Mouse (Mus musculus): ENCODE data around the gene Snx17.
A peak's percentile ranks its signal among the peaks of the same experiment; 100 is the strongest.
"Not testable (repeated sequence)": the region's sequence is repeated elsewhere in the genome, so short reads cannot be mapped to it uniquely, and the experiment has no call there.

Snx17 gene

DNA sequence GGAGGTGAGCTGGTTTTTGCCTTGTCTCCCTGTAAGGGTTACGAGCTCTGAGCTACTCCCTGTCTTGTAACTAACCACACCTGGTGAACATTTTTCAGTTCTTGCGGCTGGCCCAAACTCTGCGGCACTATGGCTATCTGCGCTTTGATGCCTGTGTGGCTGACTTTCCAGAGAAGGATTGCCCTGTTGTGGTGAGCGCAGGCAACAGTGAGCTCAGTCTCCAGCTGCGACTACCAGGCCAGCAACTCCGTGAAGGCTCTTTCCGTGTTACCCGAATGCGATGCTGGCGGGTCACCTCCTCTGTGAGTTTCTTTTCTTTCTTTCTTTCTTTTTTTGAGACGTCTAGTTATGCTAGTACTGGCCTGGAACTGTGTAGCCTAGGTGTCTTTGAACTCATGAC lies 4.0 kb downstream of the Snx17 start:
- DNase-seq (ENCODE audit: low spot score): no peak

- no peak for DNase-seq (ENCODE audit: low spot score)
Measured at GRCm38 (mm10) chr5:31198170-31198569, 5.1 kb downstream of the Snx17 start.

DNA sequence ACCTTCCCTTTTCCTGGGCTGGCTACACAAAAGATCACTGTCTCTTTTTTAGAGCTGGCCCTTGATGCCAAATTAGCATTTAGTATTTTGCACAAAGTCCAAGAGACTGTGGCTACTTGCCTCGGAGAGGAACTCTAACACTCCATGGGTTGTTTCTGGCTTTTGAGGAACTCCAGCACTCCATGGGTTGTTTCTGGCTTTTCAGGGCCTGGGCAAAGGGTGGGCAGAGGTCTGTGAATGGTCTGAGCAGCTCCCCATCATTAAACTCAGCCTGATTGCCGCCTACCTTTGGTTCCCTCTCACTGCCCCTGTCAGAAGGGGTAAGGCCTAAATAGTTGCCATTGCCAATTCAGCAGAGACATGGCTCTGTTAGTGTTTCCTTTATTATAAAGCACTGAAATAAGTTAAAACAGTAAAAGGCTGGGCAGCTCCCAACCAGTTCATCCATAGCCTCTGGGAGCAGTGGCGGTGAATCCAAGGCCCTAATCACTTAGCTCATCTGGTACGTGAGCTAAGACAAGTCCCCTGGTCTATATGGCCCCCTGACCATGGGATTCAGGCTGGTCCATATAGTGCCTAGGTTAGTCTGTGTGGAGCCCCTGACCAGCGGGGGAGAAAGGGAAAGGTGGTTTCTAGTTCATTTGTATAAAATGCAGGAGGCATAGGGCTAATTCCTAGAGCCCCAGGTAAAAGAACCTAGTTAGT lies 5.7 kb downstream of the Snx17 start:
- no peak for DNase-seq (ENCODE audit: low spot score)

DNA sequence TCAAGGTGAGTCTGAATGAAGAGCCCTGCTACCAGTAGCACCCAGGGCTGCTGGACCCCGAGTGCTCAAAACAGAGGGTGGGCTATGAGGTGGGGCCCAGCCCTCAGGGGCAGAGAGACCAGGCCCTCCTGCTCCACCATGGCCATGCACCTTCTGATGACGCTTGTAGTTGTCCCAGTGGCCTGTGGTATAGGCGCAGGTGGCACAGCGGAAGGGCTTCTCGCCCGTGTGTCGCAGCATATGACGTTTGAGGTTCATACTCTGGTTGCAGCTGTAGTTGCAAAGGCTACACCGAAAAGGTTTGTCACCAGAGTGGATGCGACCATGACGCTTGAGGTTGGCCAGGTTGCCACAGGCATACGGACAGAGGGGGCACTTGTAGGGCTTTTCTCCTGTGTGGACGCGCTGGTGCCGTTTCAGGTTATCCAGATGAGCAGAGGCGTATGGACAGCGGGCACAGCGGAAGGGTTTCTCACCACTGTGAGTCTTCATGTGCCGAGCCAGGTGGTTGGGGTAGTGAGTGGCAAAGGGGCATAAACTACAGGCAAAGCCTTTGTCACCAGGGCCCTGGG lies 6.4 kb downstream of the Snx17 start:
- no peak for DNase-seq (ENCODE audit: low spot score)

DNA sequence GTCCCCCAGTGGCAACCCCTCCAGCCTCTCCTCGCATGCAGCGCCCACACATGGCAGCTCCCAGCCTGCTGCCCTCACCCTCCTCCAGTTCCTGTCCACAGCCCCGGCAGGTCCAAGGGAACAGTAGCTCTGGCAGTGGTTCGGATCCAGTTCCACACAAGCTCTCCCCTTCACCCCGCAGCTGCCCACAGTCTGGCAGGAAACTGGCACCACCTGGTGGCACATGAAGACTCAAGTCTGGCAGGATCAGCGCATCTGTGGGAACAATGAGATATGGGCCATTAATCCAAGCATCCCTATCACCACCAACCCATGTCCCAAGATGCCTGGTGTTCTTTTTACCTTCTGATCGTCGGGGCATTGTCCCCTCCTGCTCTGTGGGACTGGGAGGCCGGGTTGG lies 6.9 kb downstream of the Snx17 start:
- no peak for DNase-seq (ENCODE audit: low spot score)

DNA sequence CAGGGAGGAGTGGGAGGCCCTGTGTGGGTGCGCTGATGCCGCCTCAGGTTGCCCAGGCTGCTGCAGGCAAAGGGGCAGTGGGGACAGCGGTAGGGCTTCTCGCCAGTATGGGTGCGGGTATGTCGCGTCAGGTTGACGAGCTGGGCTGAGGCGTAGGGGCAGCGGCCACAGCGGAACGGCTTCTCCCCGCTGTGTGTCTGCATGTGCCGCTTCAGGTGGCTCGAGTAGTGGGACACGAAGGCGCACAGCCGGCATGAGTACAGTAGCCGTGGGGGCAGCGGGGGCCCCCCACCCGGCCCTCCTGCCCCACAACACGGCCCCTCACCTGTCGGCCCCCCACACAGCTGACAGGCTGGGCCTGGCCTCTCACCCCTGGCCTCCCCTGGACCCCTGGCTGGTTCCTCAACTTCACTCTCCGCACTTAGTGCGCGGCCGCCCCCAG lies 7.3 kb downstream of the Snx17 start:
- no peak for DNase-seq (ENCODE audit: low spot score)

DNA sequence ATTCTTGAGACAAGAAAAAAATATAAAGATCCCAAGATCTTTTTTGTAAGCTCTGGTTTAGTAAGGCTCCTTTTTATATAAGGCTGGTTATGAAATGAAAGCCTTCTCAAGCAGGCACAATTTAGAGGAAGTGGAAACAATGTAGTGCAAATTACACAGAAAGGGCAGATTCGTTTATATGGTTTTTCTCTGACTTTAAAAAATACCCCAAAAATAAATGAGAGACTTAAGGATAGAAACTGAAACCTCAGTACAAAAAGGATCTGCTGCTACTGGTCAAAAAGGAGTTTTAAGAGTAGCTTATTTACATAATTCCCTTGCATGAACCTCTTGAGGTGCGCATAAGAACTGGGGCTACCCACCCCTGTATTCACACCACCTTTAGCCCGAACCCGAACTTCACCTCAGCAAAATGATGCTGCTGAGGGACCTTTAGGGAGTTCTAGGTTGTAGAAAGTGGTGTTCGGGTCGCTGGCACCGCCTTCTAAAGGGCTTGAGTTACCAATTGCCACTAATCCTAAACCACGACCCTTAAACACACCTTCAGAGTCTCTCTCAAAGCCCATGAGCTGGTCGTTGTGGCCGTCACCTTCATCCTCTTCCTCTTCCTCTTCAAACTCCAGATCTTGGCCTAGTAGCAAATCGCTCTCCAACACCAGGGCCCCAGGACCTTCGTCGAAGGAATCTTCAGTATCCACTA lies 8.2 kb downstream of the Snx17 start:
- DNase-seq (ENCODE audit: low spot score): no peak

GRCm38 (mm10) chr5:31201742-31202590 lies 8.9 kb downstream of the Snx17 start, which contains the start of gene Zfp513:
TSS of gene Zfp513 (minus strand) at chr5:31202303.
- peak; percentile 88 for DNase-seq (ENCODE audit: low spot score)

- no peak for DNase-seq (ENCODE audit: low spot score)
Measured at GRCm38 (mm10) chr5:31202933-31203332, 9.9 kb downstream of the Snx17 start.

GRCm38 (mm10) chr5:31203866-31204265 lies 10.8 kb downstream of the Snx17 start:
- DNase-seq (ENCODE audit: low spot score): no peak

- DNase-seq (ENCODE audit: low spot score): no peak
Measured at GRCm38 (mm10) chr5:31204421-31204820, 11.4 kb downstream of the Snx17 start.

GRCm38 (mm10) chr5:31216554-31216953 lies 23.5 kb downstream of the Snx17 start:
- not testable (repeated sequence) for DNase-seq (ENCODE audit: low spot score)

DNA sequence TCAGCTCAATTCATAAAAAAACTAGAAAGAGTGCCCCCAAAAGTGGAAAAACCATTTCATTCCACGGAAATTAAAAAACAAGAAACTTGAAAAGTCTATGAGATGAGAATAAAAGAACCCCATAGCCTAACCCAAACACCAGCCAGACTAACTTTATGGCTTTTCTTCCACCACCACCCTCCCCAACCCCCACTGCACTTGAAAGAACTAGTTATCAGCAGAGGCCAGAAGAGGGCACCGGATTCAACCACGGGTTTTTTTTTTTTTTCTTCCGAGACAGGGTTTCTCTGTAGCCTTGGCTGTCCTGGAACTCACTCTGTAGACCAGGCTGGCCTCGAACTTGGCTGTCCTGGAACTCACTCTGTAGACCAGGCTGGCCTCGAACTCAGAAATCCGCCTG lies 25.3 kb downstream of the Snx17 start:
- DNase-seq (ENCODE audit: low spot score): peak; percentile 36

GRCm38 (mm10) chr5:31219070-31219469 lies 26.0 kb downstream of the Snx17 start:
- no peak for DNase-seq (ENCODE audit: low spot score)

- DNase-seq (ENCODE audit: low spot score): no peak
Measured at GRCm38 (mm10) chr5:31219474-31219873, 26.4 kb downstream of the Snx17 start.

- DNase-seq (ENCODE audit: low spot score): no peak
Measured at GRCm38 (mm10) chr5:31219911-31220447, 27.0 kb downstream of the Snx17 start.

DNA sequence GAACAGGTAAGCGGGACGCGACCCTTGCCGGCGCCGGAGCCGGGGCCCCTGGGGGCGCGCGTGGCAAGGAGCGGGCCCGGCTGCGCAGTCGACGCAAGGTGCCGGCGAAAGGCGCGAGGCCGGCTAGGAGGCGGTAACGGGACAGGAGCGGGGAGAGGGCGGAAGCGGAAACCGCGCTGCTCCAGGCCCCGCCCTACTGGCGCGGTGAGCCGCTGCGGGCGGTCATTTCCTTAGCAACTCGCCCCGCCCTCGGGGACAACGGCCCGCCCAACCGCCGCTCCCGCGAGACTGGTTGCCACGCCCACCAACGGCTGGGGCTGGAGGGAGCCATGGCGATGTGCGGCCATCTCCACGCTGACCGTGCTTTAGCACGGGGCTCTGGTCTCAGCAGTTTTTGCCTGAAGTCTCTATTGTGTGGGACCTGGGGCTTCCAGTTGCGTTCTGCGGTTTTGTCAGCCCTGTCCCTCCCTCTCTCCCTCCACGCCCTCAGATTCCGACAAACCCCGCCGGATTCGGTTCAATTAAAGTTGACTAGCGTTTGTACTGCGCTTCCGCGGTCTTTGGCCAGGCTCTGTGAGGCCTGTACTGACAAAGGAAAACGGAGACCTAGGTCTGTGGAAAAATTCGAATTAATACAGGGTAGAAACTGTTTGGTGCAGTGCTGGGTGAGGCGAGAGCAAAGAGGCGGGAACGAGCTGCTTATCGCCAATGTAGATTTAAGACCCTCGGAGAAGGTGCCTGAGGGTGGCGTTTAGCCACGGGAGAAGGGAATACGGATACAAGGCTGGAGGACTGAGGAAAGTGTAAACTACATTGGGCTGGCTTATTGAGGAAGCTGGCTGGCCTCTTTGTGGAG lies 27.6 kb downstream of the Snx17 start, which contains the start of gene Ppm1g:
Ppm1g (minus strand) TSS at position 240 of the 856 bp plus-strand sequence.
- peak; percentile 98 for DNase-seq (ENCODE audit: low spot score)

GRCm38 (mm10) chr5:31221304-31221945 lies 28.4 kb downstream of the Snx17 start:
- no peak for DNase-seq (ENCODE audit: low spot score)

GRCm38 (mm10) chr5:31222696-31223095 lies 29.7 kb downstream of the Snx17 start:
- no peak for DNase-seq (ENCODE audit: low spot score)

GRCm38 (mm10) chr5:31226641-31227040 lies 33.6 kb downstream of the Snx17 start:
- no peak for DNase-seq (ENCODE audit: low spot score)
